Mouse (Mus musculus) kidney, embryonic 14.5 days (tissue): ENCODE results near the gene Rab4a. TPM values are rescaled to one million over a fixed set of nuclear protein-coding genes. Genes with fewer than 3 reads are reported as not detected.
"Not testable (repeated sequence)": the region's sequence is repeated elsewhere in the genome, so short reads cannot be mapped to it uniquely, and the experiment has no call there.

Source experiments
- ATAC-seq: fragments of 200-750 bp; cut with Nextera tagmentation; 2 replicates; pipeline ENCODE4 v1.8.0; 2017; ENCODE audit warnings: moderate number of reproducible peaks, mild to moderate bottlenecking, moderate TSS enrichment, moderate library complexity; ENCODE audit not compliant: low FRiP score, low TSS enrichment
- H3K27ac ChIP-seq: fragments of 300-500 bp; sonication (generic); 2 replicates; pipeline ENCODE4 v1.5.1; 2014; ENCODE audit warnings: low read depth, mild to moderate bottlenecking, low read length, moderate library complexity, mixed read lengths
- H3K27me3 ChIP-seq: fragments of 300-500 bp; sonication (generic); 2 replicates; pipeline ENCODE4 v1.6.1; 2014; ENCODE audit warnings: mild to moderate bottlenecking, low read length; ENCODE audit not compliant: control insufficient read depth, insufficient read depth
- H3K36me3 ChIP-seq: fragments of 300-500 bp; sonication (generic); 2 replicates; pipeline ENCODE4 v1.6.1; 2014; ENCODE audit warnings: low read length, mixed read lengths; ENCODE audit not compliant: control insufficient read depth, insufficient read depth
- H3K4me1 ChIP-seq: fragments of 300-500 bp; sonication (generic); 2 replicates; pipeline ENCODE4 v1.6.1; 2014; ENCODE audit warnings: low read length, mixed read lengths; ENCODE audit not compliant: control insufficient read depth, insufficient read depth
- H3K4me2 ChIP-seq: fragments of 300-500 bp; sonication (generic); replicated peaks from 2 replicates; pipeline ENCODE4 v1.6.1; 2014; ENCODE audit warnings: low read depth, mild to moderate bottlenecking, low read length
- H3K4me3 ChIP-seq: fragments of 300-500 bp; sonication (generic); 2 replicates; pipeline ENCODE4 v1.5.1; 2014; ENCODE audit warnings: mild to moderate bottlenecking, low read length
- H3K9ac ChIP-seq: fragments of 300-500 bp; sonication (generic); 2 replicates; pipeline ENCODE4 v1.6.1; 2014; ENCODE audit warnings: low read depth, mild to moderate bottlenecking, low read length, moderate library complexity
- H3K9me3 ChIP-seq: fragments of 300-500 bp; sonication (generic); 2 replicates; pipeline ENCODE4 v1.6.1; 2016; ENCODE audit warnings: low read length; ENCODE audit not compliant: control insufficient read depth
- WGBS: fragments of 180-500 bp; shearing (Covaris S2); extraction: QIAGEN DNeasy Blood & Tissue Kit; methylation state at CpG from one replicate; pipeline ENCODE4 v1.1.7; 2014; 5-methylcytosine and 5-hydroxymethylcytosine counted together
- polyA plus RNA-seq: library from polyadenylated mRNA; unstranded; fragments of >200 nt; fragmentation: Nextera tagmentation; extraction: Ambion mirVana; gene quantifications from 2 replicates; pipeline ENCODE4 v1.2.1, GENCODE M21; 2014

The Rab4a gene
- polyA plus RNA-seq, 1 experiment from 2014 or later: 45.3 TPM

GRCm38 (mm10) chr8:123804586-123804985 lies 1.2 kb upstream of the Rab4a start:
- no peak for ATAC-seq
- Histone ChIP-seq H3K9me3 (no peaks in the 10 kb centered on the region), H3K36me3 (no peaks in the 10 kb centered on the region), H3K27me3 (no peaks in the 10 kb centered on the region), H3K4me3 (no peak overlapping the region), H3K9ac (no peak overlapping the region), H3K27ac (no peak overlapping the region), H3K4me1 (peaks cover 17% of the 10 kb centered on the region), H3K4me2 (no peak overlapping the region)
- WGBS: 82% methylated on average over 7 of the region's 7 CpGs

- peak overlapping the region; percentile 57 for H3K4me3 ChIP-seq
- peak overlapping the region; percentile 51; the same call in 1 of the 2 replicates for H3K9ac ChIP-seq
- H3K36me3 ChIP-seq: no peaks in the 10 kb centered on the region
- no peak overlapping the region; the same call in 1 of the 2 replicates for H3K27ac ChIP-seq
- peaks cover 17% of the 10 kb centered on the region for H3K4me1 ChIP-seq
- WGBS: 14% methylated on average over 15 of the region's 15 CpGs
- H3K27me3 ChIP-seq: no peaks in the 10 kb centered on the region
- H3K9me3 ChIP-seq: no peaks in the 10 kb centered on the region
- ATAC-seq: peak; percentile 20; the same call in 1 of the 2 replicates
- peak overlapping the region; percentile 71 for H3K4me2 ChIP-seq
Measured at GRCm38 (mm10) chr8:123805209-123805717, 522 bp upstream of the Rab4a start.

- H3K36me3 ChIP-seq: no peaks in the 10 kb centered on the region
- H3K9me3 ChIP-seq: no peaks in the 10 kb centered on the region
- no peak for ATAC-seq
- no peaks in the 10 kb centered on the region for H3K27me3 ChIP-seq
- H3K9ac ChIP-seq: peak overlapping the region; percentile 71
- WGBS: 3% methylated on average over 12 of the region's 12 CpGs
- no peak overlapping the region for H3K27ac ChIP-seq
- H3K4me3 ChIP-seq: peak overlapping the region; percentile 57
- peaks cover 17% of the 10 kb centered on the region for H3K4me1 ChIP-seq
- H3K4me2 ChIP-seq: peak overlapping the region; percentile 71
Measured at GRCm38 (mm10) chr8:123806374-123806935, 670 bp downstream of the Rab4a start.

GRCm38 (mm10) chr8:123807024-123807431 lies 1.2 kb downstream of the Rab4a start:
- peak; percentile 40; the same call in 1 of the 2 replicates for ATAC-seq
- peak overlapping the region; percentile 57 for H3K4me3 ChIP-seq
- H3K4me1 ChIP-seq: peaks cover 17% of the 10 kb centered on the region
- peak overlapping the region; percentile 71 for H3K4me2 ChIP-seq
- no peaks in the 10 kb centered on the region for H3K36me3 ChIP-seq
- H3K27me3 ChIP-seq: no peaks in the 10 kb centered on the region
- H3K9ac ChIP-seq: peak overlapping the region; percentile 8; the same call in 1 of the 2 replicates
- WGBS: 14% methylated on average over 14 of the region's 14 CpGs
- no peaks in the 10 kb centered on the region for H3K9me3 ChIP-seq
- H3K27ac ChIP-seq: no peak overlapping the region

GRCm38 (mm10) chr8:123807852-123808573 lies 2.2 kb downstream of the Rab4a start:
- H3K9me3 ChIP-seq: no peaks in the 10 kb centered on the region
- no peak overlapping the region for H3K27ac ChIP-seq
- H3K36me3 ChIP-seq: no peaks in the 10 kb centered on the region
- no peak for ATAC-seq
- WGBS: 73% methylated on average over 6 of the region's 6 CpGs
- H3K4me3 ChIP-seq: no peak overlapping the region
- no peak overlapping the region; the same call in 1 of the 2 replicates for H3K4me2 ChIP-seq
- H3K9ac ChIP-seq: no peak overlapping the region
- H3K4me1 ChIP-seq: peaks cover 17% of the 10 kb centered on the region
- no peaks in the 10 kb centered on the region for H3K27me3 ChIP-seq

- no peak overlapping the region for H3K27ac ChIP-seq
- H3K4me3 ChIP-seq: no peak overlapping the region
- no peak overlapping the region for H3K4me2 ChIP-seq
- WGBS: 80% methylated on average over 7 of the region's 7 CpGs
- peaks cover 21% of the 10 kb centered on the region for H3K4me1 ChIP-seq
- no peak for ATAC-seq
- H3K9me3 ChIP-seq: no peaks in the 10 kb centered on the region
- H3K27me3 ChIP-seq: no peaks in the 10 kb centered on the region
- no peak overlapping the region for H3K9ac ChIP-seq
- H3K36me3 ChIP-seq: no peaks in the 10 kb centered on the region
Measured at GRCm38 (mm10) chr8:123808671-123809070, 2.9 kb downstream of the Rab4a start.

- H3K4me1 ChIP-seq: peaks cover 21% of the 10 kb centered on the region
- WGBS: 92% methylated on average over 4 of the region's 4 CpGs
- H3K9ac ChIP-seq, ATAC-seq, H3K27ac ChIP-seq, H3K36me3 ChIP-seq, H3K4me2 ChIP-seq, H3K9me3 ChIP-seq, H3K4me3 ChIP-seq, H3K27me3 ChIP-seq: not testable (repeated sequence)
Measured at GRCm38 (mm10) chr8:123809342-123809741, 3.6 kb downstream of the Rab4a start.

- no peak overlapping the region for H3K9ac ChIP-seq
Measured at GRCm38 (mm10) chr8:123812227-123812626, 6.4 kb downstream of the Rab4a start.

More at GRCm38 (mm10) chr8:123812227-123812626, 6.4 kb downstream of the Rab4a start:
- Histone ChIP-seq H3K4me3 (no peak overlapping the region), H3K4me2 (no peak overlapping the region), H3K4me1 (peaks cover 15% of the 10 kb centered on the region), H3K27me3 (no peaks in the 10 kb centered on the region), H3K27ac (no peak overlapping the region), H3K9me3 (no peaks in the 10 kb centered on the region), H3K36me3 (no peaks in the 10 kb centered on the region)
- 88% methylated on average over 5 of the region's 5 CpGs for WGBS
- ATAC-seq: no peak
